Mouse (Mus musculus) layer of hippocampus, adult 18-20 months (tissue): ENCODE measurements around the gene Adprhl2. TPM values are rescaled to one million over a fixed set of nuclear protein-coding genes. Genes with fewer than 3 reads are reported as not detected.
A peak's percentile ranks its signal among the peaks of the same experiment; 100 is the strongest.

Source experiments
- DNase-seq, 2 experiments: peaks; one replicate each; pipeline ENCODE4 v3.0.0; 2022; ENCODE audit warnings: low spot score in 2 of 2
- total RNA-seq, 2 experiments: library from RNA; stranded (reverse); gene quantifications; 2 replicates each; pipeline ENCODE4 v1.2.3; 2021

Adprhl2 gene
- total RNA-seq, 2 experiments from 2014 or later, result 29.1 to 32.3 TPM

DNA sequence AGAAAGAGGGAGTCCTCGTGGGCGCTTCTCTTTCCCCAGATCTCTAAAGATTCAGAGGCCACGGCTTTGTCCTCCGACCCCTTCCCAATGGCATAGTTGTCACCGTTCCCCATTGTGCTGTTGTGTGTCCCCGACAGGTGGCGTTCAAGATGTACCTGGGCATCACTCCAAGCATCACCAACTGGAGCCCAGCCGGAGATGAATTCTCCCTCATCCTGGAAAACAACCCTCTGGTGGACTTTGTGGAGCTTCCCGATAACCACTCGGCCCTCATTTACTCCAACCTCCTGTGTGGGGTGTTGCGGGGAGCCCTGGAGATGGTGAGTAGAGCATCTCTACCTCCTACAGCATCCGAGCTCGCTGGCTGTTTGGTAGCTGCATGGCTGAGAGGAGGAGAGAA lies 47.8 kb downstream of the Adprhl2 start:
- peak in 1 of 2 experiments; percentile 78 for DNase-seq

DNA sequence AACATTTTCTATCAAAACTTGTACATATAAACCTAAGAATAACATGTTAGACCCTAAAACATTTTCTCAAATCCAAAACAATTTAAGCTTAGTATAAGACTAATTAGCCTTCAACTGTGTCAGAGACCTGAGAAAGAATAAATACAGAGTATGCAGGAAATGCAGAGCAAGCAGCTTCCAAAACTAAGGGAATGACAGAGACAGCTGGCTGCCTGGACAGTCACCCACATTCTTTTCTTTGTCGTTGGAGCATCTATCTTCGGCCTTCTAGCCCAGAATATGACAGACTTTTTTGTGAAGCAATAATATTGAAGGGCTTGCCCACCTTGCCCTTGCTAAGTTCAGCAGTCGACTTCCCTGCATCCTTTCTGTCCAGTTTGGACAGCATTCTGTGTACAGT lies 52.2 kb downstream of the Adprhl2 start:
- no peak for DNase-seq

Other genes starting within 250 kb of the Adprhl2 start
- 10 to 100 TPM; 12.7 to 15.6 TPM for gene Lsm10, start 225.1 kb downstream of the Adprhl2 start, total RNA-seq
- gene Stk40, start 217.7 kb downstream of the Adprhl2 start, total RNA-seq, result 10 to 100 TPM; 30.2 to 32.9 TPM
- 1 to 10 TPM; 1.8 to 1.9 TPM for gene Eva1b, start 174.0 kb downstream of the Adprhl2 start, total RNA-seq
- gene Sh3d21, start 158.2 kb downstream of the Adprhl2 start, total RNA-seq, result under 1 TPM; 0.57 to 0.58 TPM
- gene Thrap3, start 118.9 kb downstream of the Adprhl2 start, total RNA-seq, result 100 to 1,000 TPM; 136 to 145 TPM
- 100 to 1,000 TPM; 245 to 258 TPM for gene Map7d1, start 65.4 kb downstream of the Adprhl2 start, total RNA-seq
- 10 to 100 TPM; 83.4 to 87.4 TPM for gene Trappc3, start 59.4 kb downstream of the Adprhl2 start, total RNA-seq
- 1 to 10 TPM; 1.7 to 2.3 TPM for gene Col8a2, start 34.9 kb downstream of the Adprhl2 start, total RNA-seq
- under 1 TPM; 0.94 to 0.99 TPM for gene Tekt2, start 4.0 kb upstream of the Adprhl2 start, total RNA-seq
- 10 to 100 TPM; 36.9 to 38.7 TPM for gene Ago3, start 107.9 kb upstream of the Adprhl2 start, total RNA-seq
- gene Ago1, start 146.9 kb upstream of the Adprhl2 start, total RNA-seq, result 10 to 100 TPM; 58.7 to 59.3 TPM
- gene Ago4, start 211.8 kb upstream of the Adprhl2 start, total RNA-seq, result 1 to 10 TPM; 8.1 to 9.7 TPM
- gene Clspn, start 235.2 kb upstream of the Adprhl2 start, total RNA-seq, result under 1 TPM; 0.87 to 0.91 TPM